Mouse (Mus musculus): ENCODE results near the gene Tgif2lx2. TPM values are rescaled to one million over a fixed set of nuclear protein-coding genes. Genes with fewer than 3 reads are reported as not detected.

Tgif2lx2 gene
- polyA plus RNA-seq (2017; shearing (Covaris generic)), result not detected

DNA sequence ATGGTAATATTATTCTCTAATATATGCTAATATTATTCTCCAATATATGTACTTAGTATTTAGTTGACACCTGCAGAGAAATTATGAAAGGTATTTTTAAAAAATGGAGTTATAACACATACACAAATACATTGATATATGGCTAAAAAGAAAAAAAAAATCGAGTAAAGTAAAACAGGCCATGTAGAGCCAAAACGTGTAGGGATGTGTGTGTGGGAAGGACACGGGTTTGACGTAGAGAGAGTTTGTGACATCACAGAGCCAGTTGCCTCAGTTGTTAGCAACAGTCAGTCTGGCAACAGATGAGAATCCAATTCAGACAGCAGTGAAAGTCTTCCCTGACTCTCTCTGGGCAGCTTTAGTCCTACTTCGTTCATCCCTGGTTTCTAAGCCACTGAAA, at the start of gene Tgif2lx2:
Gene Tgif2lx2, plus strand, starts transcription at position 301 of the 400 bp plus-strand sequence.

Other genes starting within 250 kb of the Tgif2lx2 start
- gene Tgif2lx1, start 53.5 kb downstream of the Tgif2lx2 start, polyA plus RNA-seq (2017; shearing (Covaris generic)), result not detected

Data from activated CD4-positive, CD25-positive, alpha-beta regulatory T cell, adult 9 weeks (primary cell).